Mouse (Mus musculus) T-cell, adult 66 days (primary cell): ENCODE data around the gene Lrfn4. TPM values are rescaled to one million over a fixed set of nuclear protein-coding genes. Genes with fewer than 3 reads are reported as not detected.

Source experiments
- total RNA-seq, 2 experiments: library from RNA; stranded (reverse); gene quantifications; 3 replicates in 1 of 2; 4 replicates in 1 of 2; pipeline ENCODE4 v1.2.4; 2023

Lrfn4 gene
- total RNA-seq = under 1 TPM; 0.29 to 0.53 TPM

GRCm38 (mm10) chr19:4615151-4616093 is at the start of gene Lrfn4:
Gene Lrfn4 (minus strand): TSS chr19:4615667.

GRCm38 (mm10) chr19:4625179-4625828 is 9.8 kb upstream of the Lrfn4 start, which contains the start of gene Rce1:
Gene Rce1 (minus strand): TSS chr19:4625641.

Other genes starting within 250 kb of the Lrfn4 start
- 100 to 1,000 TPM; 155 to 160 TPM for gene Kdm2a, start 217.4 kb downstream of the Lrfn4 start, total RNA-seq
- gene Rhod, start 176.2 kb downstream of the Lrfn4 start, total RNA-seq = 1 to 10 TPM in 1 of 2 experiments, under 1 TPM in 1; 0.39 to 1.8 TPM
- not detected for gene Syt12, start 138.2 kb downstream of the Lrfn4 start, total RNA-seq
- not detected for gene 2010003K11Rik, start 117.1 kb downstream of the Lrfn4 start, total RNA-seq
- gene Pcx, start 105.2 kb downstream of the Lrfn4 start, total RNA-seq = 1 to 10 TPM; 2.3 to 4.6 TPM
- 10 to 100 TPM; 53.2 to 59.2 TPM for gene Rce1, start 10.0 kb upstream of the Lrfn4 start, total RNA-seq
- not detected for gene Gm960, start 83.0 kb upstream of the Lrfn4 start, total RNA-seq
- gene Sptbn2, start 95.5 kb upstream of the Lrfn4 start, total RNA-seq = under 1 TPM in 1 of 2 experiments, not detected in 1; 0.09 TPM
- 10 to 100 TPM; 24.8 to 30.7 TPM for gene Rbm4b, start 140.8 kb upstream of the Lrfn4 start, total RNA-seq
- 100 to 1,000 TPM in 1 of 2 experiments, 10 to 100 TPM in 1; 98.1 to 112 TPM for gene Rbm4, start 178.2 kb upstream of the Lrfn4 start, total RNA-seq
- gene Gm21992, start 195.9 kb upstream of the Lrfn4 start, total RNA-seq = 10 to 100 TPM; 27.8 to 51.8 TPM
- 10 to 100 TPM; 84.8 to 95.2 TPM for gene Rbm14, start 196.0 kb upstream of the Lrfn4 start, total RNA-seq
- 10 to 100 TPM; 51.0 to 53.8 TPM for gene Ccs, start 223.7 kb upstream of the Lrfn4 start, total RNA-seq
- gene Ccdc87, start 223.7 kb upstream of the Lrfn4 start, total RNA-seq = not detected
- 1 to 10 TPM; 3.8 to 4.1 TPM for gene Ctsf, start 239.5 kb upstream of the Lrfn4 start, total RNA-seq